Mouse (Mus musculus) C2C12 (cell line): ENCODE measurements around the gene Zfp217.

Source experiments
- CTCF ChIP-seq: IDR thresholded peaks from one replicate; pipeline ENCODE4 v1.5.1; 2011; ENCODE audit not compliant: control insufficient read depth, insufficient read depth, insufficient read length
- FOSL1 ChIP-seq: IDR thresholded peaks from one replicate; pipeline ENCODE4 v1.8.0; 2011; ENCODE audit warnings: mild to moderate bottlenecking, low read length; ENCODE audit not compliant: poor library complexity, insufficient read depth, severe bottlenecking
- MAX ChIP-seq: IDR thresholded peaks from one replicate; pipeline ENCODE4 v1.6.1; 2011; ENCODE audit warnings: mild to moderate bottlenecking, control low read depth

- TF ChIP-seq CTCF (no peak), MAX (no peak), FOSL1 (no peak)
These were observed 28.5 kb upstream of the Zfp217 start for GRCm38 (mm10) chr2:170176284-170176926.
